Mouse (Mus musculus) forebrain, embryonic 12.5 days (tissue): ENCODE data around the gene Lca5. TPM values are rescaled to one million over a fixed set of nuclear protein-coding genes. Genes with fewer than 3 reads are reported as not detected.

Source experiments
- ATAC-seq: fragments of 200-750 bp; cut with Nextera tagmentation; 2 replicates; pipeline ENCODE4 v1.8.0; 2017; ENCODE audit warnings: moderate TSS enrichment; ENCODE audit not compliant: low FRiP score
- H3K27ac ChIP-seq: fragments of 300-500 bp; sonication (generic); 2 replicates; pipeline ENCODE4 v1.5.1; 2016; ENCODE audit warnings: mild to moderate bottlenecking
- H3K27me3 ChIP-seq: fragments of 300-500 bp; sonication (generic); 2 replicates; pipeline ENCODE4 v1.6.1; 2016; ENCODE audit warnings: mild to moderate bottlenecking
- H3K36me3 ChIP-seq: fragments of 300-500 bp; sonication (generic); replicated peaks from 2 replicates; pipeline ENCODE4 v1.6.1; 2016; ENCODE audit warnings: mild to moderate bottlenecking
- H3K4me1 ChIP-seq: fragments of 300-500 bp; sonication (generic); 2 replicates; pipeline ENCODE4 v1.6.1; 2016
- H3K4me2 ChIP-seq: fragments of 300-500 bp; sonication (generic); 2 replicates; pipeline ENCODE4 v1.6.1; 2016; ENCODE audit warnings: mild to moderate bottlenecking, moderate library complexity
- H3K4me3 ChIP-seq: fragments of 300-500 bp; sonication (generic); replicated peaks from 2 replicates; pipeline ENCODE4 v1.5.1; 2016; ENCODE audit warnings: mild to moderate bottlenecking
- H3K9ac ChIP-seq: fragments of 300-500 bp; sonication (generic); 2 replicates; pipeline ENCODE4 v1.6.1; 2016; ENCODE audit warnings: mild to moderate bottlenecking
- H3K9me3 ChIP-seq: fragments of 300-500 bp; sonication (generic); 2 replicates; pipeline ENCODE4 v1.6.1; 2016
- WGBS: fragments of 180-500 bp; shearing (Covaris S2); methylation state at CpG from one replicate; pipeline ENCODE4 v1.1.7; 2016; 5-methylcytosine and 5-hydroxymethylcytosine counted together
- polyA plus RNA-seq: library from polyadenylated mRNA; unstranded; fragments of >200 nt; fragmentation: Nextera tagmentation; extraction: Ambion mirVana; gene quantifications from 2 replicates; pipeline ENCODE4 v1.2.1, GENCODE M21; 2016

Lca5 gene
- polyA plus RNA-seq, 1 experiment from 2014 or later: 25.4 TPM

GRCm38 (mm10) chr9:83385301-83385700 is 55.6 kb downstream of the Lca5 start:
- Histone ChIP-seq H3K9ac (no peak overlapping the region), H3K27me3 (no peaks in the 10 kb centered on the region), H3K4me3 (no peak overlapping the region), H3K4me2 (no peak overlapping the region), H3K36me3 (no peaks in the 10 kb centered on the region), H3K27ac (no peak overlapping the region), H3K9me3 (no peaks in the 10 kb centered on the region), H3K4me1 (peaks cover 9% of the 10 kb centered on the region)
- ATAC-seq: no peak
- 82% methylated on average over 6 of the region's 6 CpGs for WGBS

DNA sequence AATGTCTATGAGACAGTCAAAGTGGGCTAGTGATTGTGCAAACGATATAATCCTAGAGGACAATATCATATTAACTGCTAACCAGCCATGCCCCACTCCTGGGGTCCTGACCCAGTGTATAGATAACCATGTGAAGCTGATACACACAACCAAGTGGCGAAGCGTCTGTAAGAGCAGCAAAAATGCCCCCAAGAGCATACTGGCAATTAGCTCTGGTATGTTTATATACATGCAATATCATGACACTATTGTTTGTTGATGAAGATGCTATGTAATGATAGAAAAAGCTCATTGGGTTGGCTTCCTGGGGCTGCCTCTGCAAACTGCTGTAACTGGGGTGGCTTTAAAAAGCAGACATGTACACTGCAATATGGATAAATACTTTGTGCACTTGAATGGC is 57.7 kb downstream of the Lca5 start:
- 78% methylated on average over 3 of the region's 3 CpGs for WGBS
- Histone ChIP-seq H3K9me3 (no peaks in the 10 kb centered on the region), H3K27me3 (no peaks in the 10 kb centered on the region), H3K27ac (no peak overlapping the region), H3K4me1 (peaks cover 5% of the 10 kb centered on the region), H3K4me3 (no peak overlapping the region), H3K4me2 (no peak overlapping the region), H3K9ac (no peak overlapping the region), H3K36me3 (no peaks in the 10 kb centered on the region)
- ATAC-seq: no peak

GRCm38 (mm10) chr9:83382775-83383174 is 58.2 kb downstream of the Lca5 start:
- no peak overlapping the region for H3K27ac ChIP-seq
- 47% methylated on average over 3 of the region's 3 CpGs for whole genome bisulfite sequencing
- H3K27me3 ChIP-seq: no peaks in the 10 kb centered on the region
- H3K36me3 ChIP-seq: no peaks in the 10 kb centered on the region
- peaks cover under 1% of the 10 kb centered on the region; the same call in 1 of the 2 replicates for H3K4me1 ChIP-seq
- no peak for ATAC-seq
- H3K4me2 ChIP-seq: no peak overlapping the region
- H3K9me3 ChIP-seq: no peaks in the 10 kb centered on the region
- no peak overlapping the region for H3K9ac ChIP-seq
- no peak overlapping the region for H3K4me3 ChIP-seq

DNA sequence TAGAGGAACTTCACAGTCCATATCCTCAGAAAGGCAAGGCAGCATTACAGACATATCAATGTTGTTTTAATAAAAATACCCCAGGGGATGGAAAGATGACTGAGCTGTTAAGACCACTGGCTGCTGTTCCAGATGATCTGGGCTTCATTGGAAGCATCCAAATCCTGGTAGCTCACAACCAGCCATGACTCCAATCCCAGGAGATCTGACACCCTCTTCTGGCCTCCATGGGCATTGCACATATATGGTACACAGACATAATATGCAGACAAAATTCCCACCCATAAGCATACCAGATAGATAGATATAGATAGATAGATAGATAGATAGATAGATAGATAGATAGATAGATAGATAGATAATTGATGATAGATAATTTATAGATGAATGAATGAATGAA is 59.6 kb downstream of the Lca5 start:
- H3K4me3 ChIP-seq: no peak overlapping the region
- no peaks in the 10 kb centered on the region for H3K9me3 ChIP-seq
- H3K27ac ChIP-seq: no peak overlapping the region
- no peaks in the 10 kb centered on the region for H3K27me3 ChIP-seq
- H3K4me2 ChIP-seq: no peak overlapping the region
- H3K4me1 ChIP-seq: no peaks in the 10 kb centered on the region
- H3K36me3 ChIP-seq: no peaks in the 10 kb centered on the region
- ATAC-seq: no peak
- H3K9ac ChIP-seq: no peak overlapping the region

GRCm38 (mm10) chr9:83379661-83380060 is 61.3 kb downstream of the Lca5 start:
- no peak for ATAC-seq
- H3K27me3 ChIP-seq: no peaks in the 10 kb centered on the region
- no peaks in the 10 kb centered on the region for H3K36me3 ChIP-seq
- H3K9ac ChIP-seq: no peak overlapping the region
- H3K4me1 ChIP-seq: no peaks in the 10 kb centered on the region
- 77% methylated on average over 10 of the region's 10 CpGs for WGBS
- H3K4me2 ChIP-seq: no peak overlapping the region
- H3K9me3 ChIP-seq: no peaks in the 10 kb centered on the region
- H3K27ac ChIP-seq: no peak overlapping the region
- no peak overlapping the region for H3K4me3 ChIP-seq

- H3K27me3 ChIP-seq: no peaks in the 10 kb centered on the region
- H3K9me3 ChIP-seq: no peaks in the 10 kb centered on the region
- no peak overlapping the region for H3K4me3 ChIP-seq
- no peak overlapping the region for H3K27ac ChIP-seq
- no peak overlapping the region for H3K9ac ChIP-seq
- no peaks in the 10 kb centered on the region for H3K4me1 ChIP-seq
- WGBS: 84% methylated on average over 2 of the region's 2 CpGs
- H3K36me3 ChIP-seq: no peaks in the 10 kb centered on the region
- no peak overlapping the region for H3K4me2 ChIP-seq
- ATAC-seq: no peak
Measured at GRCm38 (mm10) chr9:83377132-83377531, 63.8 kb downstream of the Lca5 start.

- no peaks in the 10 kb centered on the region for H3K9me3 ChIP-seq
- no peak overlapping the region for H3K9ac ChIP-seq
Measured at GRCm38 (mm10) chr9:83375522-83376176, 65.3 kb downstream of the Lca5 start.

DNA sequence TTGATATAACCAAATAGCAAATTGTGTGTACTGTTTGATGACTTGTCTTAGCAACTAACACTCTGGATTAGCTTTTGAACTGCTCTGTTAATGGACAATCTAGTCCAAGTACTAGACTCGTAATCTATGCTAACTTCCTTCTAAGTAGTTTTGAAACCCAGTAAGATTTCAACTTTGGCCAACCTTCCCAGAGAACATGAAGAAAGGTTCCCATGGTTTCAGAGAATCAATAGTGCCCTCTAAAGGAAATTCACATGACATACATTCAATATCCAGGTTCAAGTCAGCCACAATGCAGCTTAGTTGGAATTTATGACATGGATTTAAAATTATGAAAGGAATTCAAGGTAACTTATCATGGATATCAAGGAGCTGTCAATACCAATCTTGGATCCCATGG is 70.0 kb downstream of the Lca5 start:
- no peak overlapping the region for H3K9ac ChIP-seq
- no peaks in the 10 kb centered on the region for H3K36me3 ChIP-seq
- no peak overlapping the region for H3K27ac ChIP-seq
- ATAC-seq: no peak
- H3K9me3 ChIP-seq: no peaks in the 10 kb centered on the region
- H3K4me1 ChIP-seq: no peaks in the 10 kb centered on the region
- no peak overlapping the region for H3K4me2 ChIP-seq
- H3K4me3 ChIP-seq: no peak overlapping the region
- no peaks in the 10 kb centered on the region for H3K27me3 ChIP-seq
- 44% methylated on average over 1 of the region's 1 CpGs for whole genome bisulfite sequencing

More at GRCm38 (mm10) chr9:83375522-83376176, 65.3 kb downstream of the Lca5 start:
- 85% methylated on average over 4 of the region's 4 CpGs for WGBS
- H3K27ac ChIP-seq: no peak overlapping the region
- ATAC-seq: no peak
- no peak overlapping the region for H3K4me2 ChIP-seq
- H3K4me1 ChIP-seq: no peaks in the 10 kb centered on the region
- no peaks in the 10 kb centered on the region for H3K36me3 ChIP-seq
- no peaks in the 10 kb centered on the region for H3K27me3 ChIP-seq
- no peak overlapping the region for H3K4me3 ChIP-seq

DNA sequence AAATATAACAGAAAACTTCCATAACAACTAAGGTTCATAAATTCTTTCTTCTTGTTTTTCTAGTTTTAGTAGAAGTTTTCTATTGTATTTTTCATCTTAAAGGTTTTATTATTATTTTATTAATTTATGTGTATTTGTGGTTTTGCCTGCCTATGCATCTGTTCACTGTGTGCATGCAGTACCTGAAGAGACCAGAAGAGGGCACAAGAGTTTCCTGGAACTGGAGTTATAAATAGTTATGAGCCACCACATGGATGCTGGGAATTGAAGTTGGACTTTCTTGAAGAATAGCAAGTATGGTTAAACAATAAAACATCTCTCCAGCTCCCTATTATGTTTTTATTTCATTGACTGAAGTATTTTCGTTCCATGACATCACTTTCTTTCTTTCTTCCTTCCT is 72.7 kb downstream of the Lca5 start:
- no peaks in the 10 kb centered on the region for H3K27me3 ChIP-seq
- H3K27ac ChIP-seq: no peak overlapping the region
- no peak overlapping the region for H3K9ac ChIP-seq
- H3K9me3 ChIP-seq: no peaks in the 10 kb centered on the region
- H3K4me2 ChIP-seq: no peak overlapping the region
- H3K4me3 ChIP-seq: no peak overlapping the region
- H3K4me1 ChIP-seq: no peaks in the 10 kb centered on the region
- ATAC-seq: no peak
- no peaks in the 10 kb centered on the region for H3K36me3 ChIP-seq
- WGBS: 97% methylated on average over 1 of the region's 1 CpGs

DNA sequence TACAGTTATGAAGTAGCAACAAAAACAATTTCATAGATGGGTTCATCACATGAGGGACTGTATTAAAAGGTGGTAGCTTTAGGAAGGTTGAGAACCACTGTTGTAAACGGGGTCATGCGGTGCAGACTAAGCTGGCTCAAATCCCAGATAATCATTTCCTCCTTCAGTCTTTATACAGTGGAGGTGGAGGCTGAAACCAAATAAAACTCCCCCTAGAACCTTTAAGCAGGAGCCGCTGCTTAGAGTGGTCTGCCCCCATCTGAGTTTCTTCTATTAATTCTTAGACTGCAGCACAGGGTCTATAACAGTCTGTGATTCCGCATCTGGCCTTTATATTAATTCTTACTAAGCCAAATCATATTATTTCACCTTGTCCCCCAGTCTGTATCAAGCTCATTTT is 85.1 kb downstream of the Lca5 start:
- H3K9ac ChIP-seq: no peak overlapping the region
- H3K4me2 ChIP-seq: no peak overlapping the region
- H3K4me3 ChIP-seq: no peak overlapping the region
- H3K36me3 ChIP-seq: no peaks in the 10 kb centered on the region
- no peaks in the 10 kb centered on the region for H3K27me3 ChIP-seq
- 71% methylated on average over 4 of the region's 4 CpGs for WGBS
- H3K27ac ChIP-seq: no peak overlapping the region
- ATAC-seq: no peak
- H3K9me3 ChIP-seq: no peaks in the 10 kb centered on the region
- H3K4me1 ChIP-seq: peaks cover 9% of the 10 kb centered on the region

DNA sequence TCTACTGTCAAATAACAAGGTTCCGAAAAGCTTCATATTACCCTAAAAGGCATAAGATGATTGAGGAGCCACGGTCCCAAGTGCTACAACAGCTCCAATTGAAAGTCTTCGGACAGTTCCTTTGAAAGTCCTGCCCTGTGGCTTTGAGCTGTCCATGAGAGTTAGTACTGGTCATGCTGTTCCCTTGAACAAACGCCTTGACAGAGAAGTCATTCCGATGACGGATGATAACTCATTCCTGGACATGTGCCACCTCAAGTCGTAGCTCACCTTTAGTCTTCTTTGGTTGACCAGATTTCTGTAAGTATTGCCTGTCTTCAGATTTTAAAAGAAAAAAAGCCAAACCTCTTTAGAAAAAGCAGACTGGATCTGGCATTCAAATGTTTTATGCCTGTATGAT is 87.6 kb downstream of the Lca5 start:
- Histone ChIP-seq H3K27me3 (no peaks in the 10 kb centered on the region), H3K4me1 (peaks cover 24% of the 10 kb centered on the region), H3K9me3 (no peaks in the 10 kb centered on the region), H3K4me2 (no peak overlapping the region), H3K27ac (no peak overlapping the region), H3K4me3 (no peak overlapping the region), H3K36me3 (no peaks in the 10 kb centered on the region), H3K9ac (no peak overlapping the region)
- no peak for ATAC-seq
- 89% methylated on average over 7 of the region's 7 CpGs for WGBS

DNA sequence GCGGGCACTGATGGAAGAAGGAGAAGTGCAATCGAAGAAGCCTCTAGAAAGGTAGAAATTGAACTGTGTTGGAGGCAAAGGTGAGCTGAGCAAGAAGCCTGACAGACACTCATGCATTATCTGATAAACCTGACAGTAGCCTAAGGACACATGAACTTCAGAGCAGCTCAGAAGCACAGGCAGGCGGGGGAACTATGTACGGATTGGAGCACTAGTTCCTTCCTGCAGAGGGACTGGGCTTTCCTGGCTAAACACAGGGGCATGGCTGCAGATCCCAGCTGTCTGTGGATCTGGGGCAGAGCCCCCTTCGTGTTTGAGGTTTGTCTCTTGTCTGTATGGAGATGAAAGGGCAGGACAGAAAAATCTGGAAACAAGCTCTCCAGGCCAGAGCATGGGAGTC is 89.8 kb downstream of the Lca5 start:
- H3K9me3 ChIP-seq: no peaks in the 10 kb centered on the region
- peaks cover 24% of the 10 kb centered on the region for H3K4me1 ChIP-seq
- H3K27ac ChIP-seq: 0 out of 2 replicates have a peak overlapping the region, but pooled peaks have one; percentile 42
- 52% methylated on average over 5 of the region's 5 CpGs for WGBS
- H3K27me3 ChIP-seq: no peaks in the 10 kb centered on the region
- no peaks in the 10 kb centered on the region for H3K36me3 ChIP-seq
- ATAC-seq: no peak
- H3K4me3 ChIP-seq: no peak overlapping the region
- H3K9ac ChIP-seq: no peak overlapping the region
- H3K4me2 ChIP-seq: no peak overlapping the region

DNA sequence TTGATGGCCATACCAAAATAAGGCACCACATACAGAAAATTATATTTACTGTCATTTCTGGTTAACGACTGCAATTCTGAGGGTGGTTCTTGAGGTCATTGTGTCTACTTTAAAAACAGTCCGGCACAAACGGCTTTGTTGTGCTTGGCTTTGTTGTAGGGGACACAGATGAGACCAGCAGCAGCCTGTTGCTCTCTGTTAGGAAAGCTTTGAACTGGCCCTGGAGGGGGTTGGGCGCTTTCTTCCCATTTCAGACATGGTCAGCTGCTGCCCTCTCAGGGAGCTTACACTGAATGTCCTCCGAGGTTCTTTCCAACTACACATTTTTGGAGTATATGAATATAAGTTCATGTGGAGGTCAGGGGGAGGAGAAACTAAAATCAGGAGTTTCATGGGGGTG is 90.3 kb downstream of the Lca5 start:
- no peaks in the 10 kb centered on the region for H3K36me3 ChIP-seq
- no peak overlapping the region for H3K4me2 ChIP-seq
- H3K27me3 ChIP-seq: no peaks in the 10 kb centered on the region
- H3K4me3 ChIP-seq: no peak overlapping the region
- no peaks in the 10 kb centered on the region for H3K9me3 ChIP-seq
- H3K9ac ChIP-seq: no peak overlapping the region
- H3K27ac ChIP-seq: no peak overlapping the region
- WGBS: 7% methylated on average over 5 of the region's 5 CpGs
- no peak; the same call in 1 of the 2 replicates for ATAC-seq
- peaks cover 24% of the 10 kb centered on the region for H3K4me1 ChIP-seq
